9 mouse cellular contexts compared by ENCODE assay signal in genomic region chr5:81519497-81520382, GRCm38 (mm10).
DNase-seq lines count a peak whose midpoint lies in the region; ATAC-seq lines count a peak whose summit lies in the region.
"Had no signal": no experiment of that assay in that cellular context is flagged by ENCODE, and none has a peak within 500 bp of the region (broad histone marks: within the 10 kb centered on the region; RNA-seq: fewer than 3 reads in every experiment).

No protein-coding gene starts in this region.

- no peaks in the 10 kb centered on the region for H3K36me3 ChIP-seq in embryonic facial prominence, embryonic 14.5 days (ENCODE audit: control insufficient read depth, insufficient read depth, low read length)
- H3K36me3 ChIP-seq in stomach, embryonic 14.5 days (ENCODE audit: control insufficient read depth, insufficient read depth, low read length) = no peaks in the 10 kb centered on the region

- H3K27ac ChIP-seq in embryonic facial prominence, embryonic 14.5 days (replicated peaks; ENCODE audit: low read depth, low read length) = peak overlapping the region; percentile 48; the same call in 1 of the 2 replicates
- H3K27ac ChIP-seq in stomach, embryonic 14.5 days (ENCODE audit: low read length) = no peak overlapping the region
- H3K27ac ChIP-seq: macrophage had no signal

- no peaks in the 10 kb centered on the region for H3K27me3 ChIP-seq in embryonic facial prominence, embryonic 14.5 days (replicated peaks; ENCODE audit: control insufficient read depth, insufficient read depth, low read length)
- no peaks in the 10 kb centered on the region for H3K27me3 ChIP-seq in stomach, embryonic 14.5 days (ENCODE audit: control insufficient read depth, insufficient read depth, low read length)

- intact Hi-C loops in heart, postnatal 36 days (cut with DNase I) = loop anchor here (2.0 kb wide), 1 partner anchor 827 kb away; no protein-coding TSS in a partner anchor

- ATAC-seq in embryonic facial prominence, embryonic 14.5 days (ENCODE audit: low read depth) = peak; percentile 88; the same call in 1 of the 2 replicates
- ATAC-seq in stomach, embryonic 14.5 days (ENCODE audit: insufficient number of reproducible peaks, insufficient read depth, low FRiP score, low read depth) = peak; percentile 37; the same call in 1 of the 2 replicates

- no peak overlapping the region for H3K4me3 ChIP-seq in embryonic facial prominence, embryonic 14.5 days (ENCODE audit: low read depth, low read length)
- no peak overlapping the region for H3K4me3 ChIP-seq in stomach, embryonic 14.5 days (ENCODE audit: low read depth, low read length)

- H3K9me3 ChIP-seq in embryonic facial prominence, embryonic 14.5 days (ENCODE audit: control insufficient read depth, low read length) = no peaks in the 10 kb centered on the region
- H3K9me3 ChIP-seq in stomach, embryonic 14.5 days (ENCODE audit: control insufficient read depth, low read depth, low read length) = no peaks in the 10 kb centered on the region

- DNase-seq in urinary bladder, postnatal 14 days (ENCODE audit: low spot score) = peak; percentile 64
- no peak for DNase-seq in urinary bladder, adult 2 months (ENCODE audit: low spot score)
- DNase-seq in embryonic facial prominence, embryonic 14.5 days (ENCODE audit: low spot score) = peak; percentile 88
- peak; percentile 24 to 40 for DNase-seq in heart, postnatal 36 days
- DNase-seq in layer of hippocampus, adult 8-10 months (ENCODE audit: low spot score in 2 of 2) = peak; percentile 29 to 31
- DNase-seq in lung, postnatal 4 days = peak; percentile 49 to 56
- no peak for DNase-seq in thymus, postnatal 25 days

- 0 out of 2 replicates have a peak overlapping the region, but pooled peaks have one; percentile 14 for H3K9ac ChIP-seq in embryonic facial prominence, embryonic 14.5 days (ENCODE audit: low read depth, low read length)
- H3K9ac ChIP-seq in stomach, embryonic 14.5 days (replicated peaks; ENCODE audit: low read depth, low read length) = no peak overlapping the region

- 21% methylated on average over 11 of the region's 11 CpGs for WGBS in embryonic facial prominence, embryonic 14.5 days
- 24% methylated on average over 11 of the region's 11 CpGs for WGBS in stomach, embryonic 14.5 days

- H3K4me2 ChIP-seq in embryonic facial prominence, embryonic 14.5 days (ENCODE audit: low read depth, low read length) = peak overlapping the region; percentile 24
- H3K4me2 ChIP-seq in stomach, embryonic 14.5 days (replicated peaks; ENCODE audit: low read depth, low read length) = no peak overlapping the region

- H3K4me1 ChIP-seq in embryonic facial prominence, embryonic 14.5 days (ENCODE audit: control insufficient read depth, insufficient read depth, low read length) = peaks cover 15% of the 10 kb centered on the region
- H3K4me1 ChIP-seq in stomach, embryonic 14.5 days (ENCODE audit: control insufficient read depth, insufficient read depth, low read length) = 0 out of 2 replicates have a peak, but pooled peaks cover 2% of the 10 kb centered on the region

Comparison
In these comparisons a context has a peak if more than half of its experiments do, and no peak if none do; other contexts are left out.
1. DNase-seq: peak in urinary bladder, postnatal 14 days (single experiment), embryonic facial prominence, embryonic 14.5 days (single experiment), heart, postnatal 36 days (2 of 2), layer of hippocampus, adult 8-10 months (2 of 2) and lung, postnatal 4 days (2 of 2); none in urinary bladder, adult 2 months (single experiment) and thymus, postnatal 25 days (single experiment).